Mouse (Mus musculus): Measurements from ENCODE around the gene Lin52. TPM values are rescaled to one million over a fixed set of nuclear protein-coding genes. Genes with fewer than 3 reads are reported as not detected.
"Not testable (repeated sequence)": the region's sequence is repeated elsewhere in the genome, so short reads cannot be mapped to it uniquely, and the experiment has no call there.

The Lin52 gene
- polyA plus RNA-seq, 1 experiment, result 0.09 TPM

GRCm38 (mm10) chr12:84524147-84525050 lies 73.2 kb downstream of the Lin52 start:
- no peaks in the 10 kb centered on the region for H3K4me1 ChIP-seq (ENCODE audit: control insufficient read depth)
- no peak overlapping the region for H3K4me3 ChIP-seq (replicated peaks)
- H3K27me3 ChIP-seq (ENCODE audit: control insufficient read depth), result no peaks in the 10 kb centered on the region
- TF ChIP-seq GATA1 (IDR thresholded peaks at IDR 0.05; ENCODE audit: low read length), result no peak
- TF ChIP-seq TAL1 (IDR thresholded peaks at IDR 0.05; ENCODE audit: low read length), result no peak
- H3K36me3 ChIP-seq (ENCODE audit: control insufficient read depth), result peaks cover 58% of the 10 kb centered on the region
- H3K9me3 ChIP-seq (ENCODE audit: control insufficient read depth, low read length), result no peaks in the 10 kb centered on the region

- TF ChIP-seq TAL1 (IDR thresholded peaks at IDR 0.05; ENCODE audit: low read length), result no peak
- TF ChIP-seq GATA1 (IDR thresholded peaks at IDR 0.05; ENCODE audit: low read length), result no peak
- Histone ChIP-seq H3K4me3 (replicated peaks) (no peak overlapping the region), H3K9me3 (ENCODE audit: control insufficient read depth, low read length) (no peaks in the 10 kb centered on the region), H3K4me1 (ENCODE audit: control insufficient read depth) (no peaks in the 10 kb centered on the region; the same call in 1 of the 2 replicates), H3K36me3 (ENCODE audit: control insufficient read depth) (peaks cover 62% of the 10 kb centered on the region), H3K27me3 (ENCODE audit: control insufficient read depth) (no peaks in the 10 kb centered on the region)
Measured at GRCm38 (mm10) chr12:84525422-84525821, 74.2 kb downstream of the Lin52 start.

DNA sequence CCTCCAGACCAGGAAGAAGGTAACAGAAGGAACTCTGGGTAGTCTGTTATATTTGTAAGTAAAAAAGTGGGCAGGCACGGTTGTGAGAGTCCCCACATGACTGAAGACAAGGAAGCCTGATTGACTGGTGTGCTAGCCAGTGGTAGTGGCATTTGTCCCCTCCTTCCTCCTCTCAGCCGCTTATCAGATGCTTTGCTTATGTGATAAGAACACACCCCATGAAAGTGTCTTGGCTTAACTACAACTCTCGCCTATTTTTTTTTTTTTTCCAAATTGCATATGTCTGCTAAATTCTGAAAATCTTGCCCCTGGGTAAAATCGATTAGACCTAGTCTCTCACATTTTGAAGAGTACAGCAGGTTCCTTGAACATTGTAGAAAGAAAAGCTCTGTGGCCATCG lies 79.2 kb downstream of the Lin52 start:
- Histone ChIP-seq H3K27me3 (ENCODE audit: control insufficient read depth) (no peaks in the 10 kb centered on the region), H3K4me1 (ENCODE audit: control insufficient read depth) (no peaks in the 10 kb centered on the region; the same call in 1 of the 2 replicates), H3K9me3 (ENCODE audit: control insufficient read depth, low read length) (no peaks in the 10 kb centered on the region), H3K4me3 (replicated peaks) (no peak overlapping the region), H3K36me3 (ENCODE audit: control insufficient read depth) (peaks cover 67% of the 10 kb centered on the region)
- TF ChIP-seq TAL1 (IDR thresholded peaks at IDR 0.05; ENCODE audit: low read length) (no peak), GATA1 (IDR thresholded peaks at IDR 0.05; ENCODE audit: low read length) (no peak)

- peaks cover 64% of the 10 kb centered on the region for H3K36me3 ChIP-seq (ENCODE audit: control insufficient read depth)
- H3K4me1 ChIP-seq (ENCODE audit: control insufficient read depth), result no peaks in the 10 kb centered on the region; the same call in 1 of the 2 replicates
- TF ChIP-seq GATA1 (IDR thresholded peaks at IDR 0.05; ENCODE audit: low read length), result no peak
- no peaks in the 10 kb centered on the region for H3K27me3 ChIP-seq (ENCODE audit: control insufficient read depth)
- H3K4me3 ChIP-seq (replicated peaks), result no peak overlapping the region
- H3K9me3 ChIP-seq (ENCODE audit: control insufficient read depth, low read length), result no peaks in the 10 kb centered on the region
Measured at GRCm38 (mm10) chr12:84531906-84532829, 80.9 kb downstream of the Lin52 start.

GRCm38 (mm10) chr12:84532830-84533199 lies 81.6 kb downstream of the Lin52 start:
- Histone ChIP-seq H3K4me1 (ENCODE audit: control insufficient read depth) (no peaks in the 10 kb centered on the region; the same call in 1 of the 2 replicates), H3K4me3 (replicated peaks) (no peak overlapping the region), H3K27me3 (ENCODE audit: control insufficient read depth) (no peaks in the 10 kb centered on the region), H3K9me3 (ENCODE audit: control insufficient read depth, low read length) (no peaks in the 10 kb centered on the region), H3K36me3 (ENCODE audit: control insufficient read depth) (peaks cover 63% of the 10 kb centered on the region)
- no peak for TF ChIP-seq TAL1 (IDR thresholded peaks at IDR 0.05; ENCODE audit: low read length)
- no peak for TF ChIP-seq GATA1 (IDR thresholded peaks at IDR 0.05; ENCODE audit: low read length)

DNA sequence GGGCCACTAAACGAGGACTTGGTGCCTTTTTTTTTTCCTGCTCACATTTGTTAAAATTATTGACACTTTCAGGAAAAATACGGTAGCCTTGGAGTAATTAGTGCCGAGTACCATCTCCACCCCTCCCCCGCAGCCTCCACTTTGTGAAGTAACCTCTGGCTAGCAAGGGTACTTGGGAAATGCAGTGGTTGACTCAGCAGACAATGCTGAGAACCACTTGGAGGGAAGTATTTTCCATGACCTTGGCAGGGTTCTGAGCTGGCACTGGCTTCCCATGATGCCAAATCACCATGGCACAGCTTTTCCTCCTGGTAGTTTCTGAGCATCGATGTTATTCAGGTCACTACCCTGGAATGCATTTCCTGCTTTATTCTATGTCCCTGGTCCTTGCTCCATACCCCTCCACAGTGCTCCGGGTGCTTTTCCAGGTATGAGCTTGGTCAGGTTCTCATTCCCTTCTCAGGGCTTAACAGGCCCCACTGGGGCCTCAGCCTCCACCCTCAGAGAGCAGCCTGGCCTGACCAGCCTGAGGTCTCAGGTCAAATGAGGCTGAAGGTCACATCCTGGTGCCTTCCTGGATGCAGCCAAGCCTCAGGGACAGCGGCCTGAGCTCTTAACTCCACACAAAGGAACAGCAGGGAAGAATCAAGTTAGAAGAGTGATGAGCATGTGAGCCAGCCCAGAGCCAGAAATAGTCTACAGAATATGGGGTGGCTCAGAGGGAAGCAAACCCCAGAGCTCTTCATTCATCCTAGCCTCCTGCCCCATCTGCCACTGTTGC lies 82.7 kb downstream of the Lin52 start:
- Histone ChIP-seq H3K9me3 (ENCODE audit: control insufficient read depth, low read length) (no peaks in the 10 kb centered on the region), H3K4me3 (replicated peaks) (no peak overlapping the region), H3K4me1 (ENCODE audit: control insufficient read depth) (no peaks in the 10 kb centered on the region; the same call in 1 of the 2 replicates), H3K36me3 (ENCODE audit: control insufficient read depth) (peaks cover 65% of the 10 kb centered on the region), H3K27me3 (ENCODE audit: control insufficient read depth) (no peaks in the 10 kb centered on the region)
- TF ChIP-seq GATA1 (IDR thresholded peaks at IDR 0.05; ENCODE audit: low read length), result no peak
- TF ChIP-seq TAL1 (IDR thresholded peaks at IDR 0.05; ENCODE audit: low read length), result no peak

DNA sequence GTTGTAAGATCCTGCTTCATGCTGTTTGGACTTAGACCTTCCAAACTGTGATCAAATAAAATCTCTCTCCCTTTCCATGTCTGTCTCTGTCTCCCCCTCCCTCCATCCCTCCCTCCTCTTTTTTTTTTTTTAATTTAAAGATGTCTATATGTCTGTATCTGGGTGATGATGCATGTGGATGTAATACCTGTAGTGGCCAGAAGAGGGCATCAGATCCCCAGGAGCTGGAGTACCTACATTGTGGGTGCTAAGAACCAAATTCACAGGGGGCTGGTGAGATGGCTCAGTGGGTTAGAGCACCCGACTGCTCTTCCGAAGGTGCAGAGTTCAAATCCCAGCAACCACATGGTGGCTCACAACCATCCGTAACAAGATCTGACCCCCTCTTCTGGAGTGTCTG lies 88.3 kb downstream of the Lin52 start:
- H3K4me1 ChIP-seq (ENCODE audit: control insufficient read depth); H3K27me3 ChIP-seq (ENCODE audit: control insufficient read depth); H3K4me3 ChIP-seq (replicated peaks); H3K9me3 ChIP-seq (ENCODE audit: control insufficient read depth, low read length): not testable (repeated sequence)
- peaks cover 22% of the 10 kb centered on the region for H3K36me3 ChIP-seq (ENCODE audit: control insufficient read depth)

GRCm38 (mm10) chr12:84541391-84541958 lies 90.3 kb downstream of the Lin52 start:
- Histone ChIP-seq H3K36me3 (ENCODE audit: control insufficient read depth) (peaks cover 10% of the 10 kb centered on the region), H3K4me3 (replicated peaks) (no peak overlapping the region), H3K4me1 (ENCODE audit: control insufficient read depth) (no peaks in the 10 kb centered on the region), H3K27me3 (ENCODE audit: control insufficient read depth) (no peaks in the 10 kb centered on the region), H3K9me3 (ENCODE audit: control insufficient read depth, low read length) (no peaks in the 10 kb centered on the region)
- no peak for TF ChIP-seq TAL1 (IDR thresholded peaks at IDR 0.05; ENCODE audit: low read length)
- no peak for TF ChIP-seq GATA1 (IDR thresholded peaks at IDR 0.05; ENCODE audit: low read length)

Measured in erythroblast, embryonic 14.5 days (primary cell).